Mouse (Mus musculus): Measurements from ENCODE around the gene Acvr2b. TPM values are rescaled to one million over a fixed set of nuclear protein-coding genes. Genes with fewer than 3 reads are reported as not detected.
"Not testable (repeated sequence)": the region's sequence is repeated elsewhere in the genome, so short reads cannot be mapped to it uniquely, and the experiment has no call there.

The Acvr2b gene
- 10 to 100 TPM in 2 of 4 experiments, 1 to 10 TPM in 2; 5.7 to 12.7 (median 10.7) TPM for total RNA-seq (2022)

GRCm38 (mm10) chr9:119401801-119402214, at the start of gene Acvr2b:
Gene Acvr2b, plus strand, starts transcription at chr9:119402118.
- peak; percentile 90 for DNase-seq

GRCm38 (mm10) chr9:119353926-119354325, 48.0 kb upstream of the Acvr2b start:
- DNase-seq = no peak

- no peak for DNase-seq
Observed at GRCm38 (mm10) chr9:119355943-119356342, 46.0 kb upstream of the Acvr2b start.

DNA sequence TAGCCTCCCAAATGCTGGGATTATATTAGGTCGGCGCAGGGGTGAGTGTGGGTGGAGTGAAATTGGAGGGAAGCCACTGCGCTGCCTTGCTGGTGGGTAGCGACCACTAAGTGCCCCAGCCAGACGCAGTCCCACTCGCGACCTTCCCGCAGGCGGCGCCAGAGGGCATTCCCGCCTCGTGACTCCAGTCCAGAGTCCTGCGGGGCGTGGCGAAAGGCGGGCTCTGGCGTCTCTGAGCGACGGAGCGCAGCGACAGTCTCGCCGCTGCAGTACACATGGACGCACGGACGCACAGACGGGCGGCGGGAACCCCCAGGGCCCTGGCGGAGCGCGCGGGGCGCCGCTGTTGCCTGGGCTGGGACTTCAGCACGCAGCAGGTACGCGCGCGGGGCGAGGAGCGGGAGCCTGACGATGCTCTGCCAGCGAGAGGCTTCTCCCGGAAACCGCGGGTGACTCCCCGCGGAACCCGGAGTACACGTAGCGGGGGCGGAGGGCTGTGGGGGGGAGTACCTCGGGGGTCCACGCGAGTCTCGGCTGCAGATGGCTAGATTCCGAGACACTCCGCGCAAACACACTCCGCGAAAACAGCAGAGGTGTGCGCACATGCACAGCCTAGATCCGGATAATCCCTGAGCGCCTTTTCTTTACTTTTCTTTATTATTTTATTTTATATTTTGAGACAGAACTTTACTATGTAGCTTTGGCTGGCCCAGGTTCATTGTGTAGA, 44.4 kb upstream of the Acvr2b start, which contains the start of gene Xylb:
TSS of gene Xylb (plus strand) at position 51 of the 727 bp plus-strand sequence.
- peak; percentile 84 for DNase-seq

DNA sequence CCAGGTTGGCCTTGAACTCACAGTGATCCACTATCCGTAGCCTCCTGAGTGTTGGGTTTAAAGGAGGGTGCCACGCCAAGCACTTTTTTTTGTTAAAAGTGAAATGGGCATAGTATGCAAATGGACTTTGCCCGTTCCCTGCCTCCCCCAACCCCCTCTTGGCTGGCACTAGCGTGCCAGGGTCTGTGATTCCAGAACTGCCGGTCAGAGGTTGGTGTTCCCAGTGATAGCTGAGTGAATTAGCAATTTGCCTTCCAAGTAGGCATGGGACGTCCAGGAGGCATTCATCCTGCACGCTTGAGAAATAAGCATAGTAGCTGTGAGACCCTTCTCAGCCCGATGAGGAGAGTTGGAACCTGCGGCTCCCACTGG, 43.9 kb upstream of the Acvr2b start:
- no peak for DNase-seq

DNA sequence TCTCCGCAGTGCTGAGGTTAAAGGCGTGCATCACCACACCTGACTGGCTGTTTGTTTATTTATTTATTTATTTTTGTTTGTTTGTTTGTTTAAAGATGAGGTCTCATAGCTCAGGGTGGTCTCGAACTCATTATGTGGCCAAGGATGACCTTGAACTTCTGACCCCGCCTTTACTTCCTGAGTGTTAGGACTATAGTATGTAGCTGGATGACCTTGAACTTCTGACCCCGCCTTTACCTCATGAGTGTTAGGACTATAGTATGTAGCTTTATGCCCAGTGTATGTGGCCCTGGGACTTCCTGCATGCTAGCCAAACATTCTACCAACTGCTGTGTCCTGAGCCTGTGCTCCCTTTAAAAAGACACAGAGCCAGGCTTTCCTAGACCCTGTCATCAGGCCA, 40.5 kb upstream of the Acvr2b start:
- no peak for DNase-seq

DNA sequence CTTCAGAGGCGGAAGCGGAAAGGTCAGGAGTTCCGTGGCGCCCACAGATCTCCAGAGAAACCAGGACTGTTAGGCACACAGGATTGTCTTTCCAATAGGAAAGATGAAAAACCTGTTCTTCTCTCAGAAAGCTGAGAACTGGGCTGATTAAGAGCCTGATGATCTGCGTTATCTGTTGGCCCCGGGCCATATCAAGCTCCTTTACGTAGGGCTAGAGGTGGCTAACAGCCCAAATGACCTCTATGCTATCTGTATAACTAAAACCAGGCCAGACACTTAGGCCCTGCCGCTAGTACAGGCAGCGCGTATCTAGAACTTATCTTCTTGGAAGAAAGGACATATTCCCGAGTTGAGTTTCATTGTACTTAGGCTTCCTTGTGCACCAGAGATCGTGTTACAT, 38.7 kb upstream of the Acvr2b start:
- DNase-seq = no peak

- DNase-seq = no peak
Observed at GRCm38 (mm10) chr9:119365284-119365683, 36.6 kb upstream of the Acvr2b start, which contains the start of gene Slc22a14. Gene Slc22a14, minus strand, starts transcription at chr9:119365553.

DNA sequence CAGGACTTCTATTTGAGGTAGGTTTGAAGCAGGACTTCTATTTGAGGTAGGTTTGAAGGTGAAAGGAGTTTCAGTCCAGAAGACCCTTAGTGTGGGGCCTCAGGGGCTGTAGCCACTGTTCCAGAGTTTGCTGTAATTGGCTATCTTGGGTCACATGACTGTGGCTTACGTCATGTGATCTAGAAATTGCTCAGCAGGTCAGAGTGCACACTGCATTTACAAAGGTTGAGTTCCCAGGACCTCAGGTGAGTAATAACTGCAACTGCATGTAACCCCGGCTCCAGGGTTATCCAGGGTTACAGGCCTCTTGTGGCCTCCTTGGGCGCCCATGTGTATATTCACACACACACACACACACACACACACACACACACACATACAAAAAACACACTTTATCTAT, 33.6 kb upstream of the Acvr2b start:
- no peak for DNase-seq

DNA sequence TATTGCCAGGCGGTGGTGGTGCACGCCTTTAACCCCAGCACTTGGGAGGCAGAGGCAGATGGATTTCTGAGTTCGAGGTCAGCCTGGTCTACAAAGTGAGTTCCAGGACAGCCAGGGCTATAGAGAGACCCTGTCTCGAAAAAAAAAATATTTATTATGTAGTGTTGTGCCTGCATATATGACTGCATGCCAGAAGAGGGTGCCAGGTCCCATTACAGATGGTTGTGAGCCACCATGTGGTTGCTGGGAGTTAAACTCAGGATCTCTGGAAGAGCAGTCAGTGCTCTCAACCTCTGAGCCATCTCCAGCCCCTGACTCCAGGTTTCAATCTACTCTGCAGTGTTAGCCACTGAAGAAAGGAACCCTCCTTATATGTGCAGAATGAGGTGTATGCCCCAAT, 31.1 kb upstream of the Acvr2b start:
- DNase-seq = not testable (repeated sequence)

DNA sequence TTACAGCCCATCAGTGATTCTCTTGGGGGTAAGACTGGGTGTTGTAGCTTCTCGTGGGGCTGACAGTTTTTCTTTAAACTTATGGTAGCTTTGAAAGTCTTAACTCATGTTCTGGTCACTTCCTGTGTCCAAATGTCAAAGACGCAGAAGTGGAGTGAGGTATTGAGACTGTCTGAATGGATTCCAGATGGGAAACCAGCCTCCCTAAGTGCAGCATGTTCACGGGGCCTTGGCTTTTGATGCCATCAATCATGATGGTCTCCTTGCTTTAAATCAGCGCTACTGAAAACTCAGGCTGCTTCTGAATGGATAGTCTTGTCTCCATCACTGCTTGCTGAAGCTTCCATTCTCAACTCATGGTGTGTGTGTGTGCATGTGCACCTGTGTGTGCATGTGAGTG, 30.7 kb upstream of the Acvr2b start:
- DNase-seq = no peak

GRCm38 (mm10) chr9:119375008-119375407, 26.9 kb upstream of the Acvr2b start:
- DNase-seq = no peak

- DNase-seq = no peak
Observed at GRCm38 (mm10) chr9:119375556-119375955, 26.4 kb upstream of the Acvr2b start.

- DNase-seq = no peak
Observed at GRCm38 (mm10) chr9:119378231-119378630, 23.7 kb upstream of the Acvr2b start.

DNA sequence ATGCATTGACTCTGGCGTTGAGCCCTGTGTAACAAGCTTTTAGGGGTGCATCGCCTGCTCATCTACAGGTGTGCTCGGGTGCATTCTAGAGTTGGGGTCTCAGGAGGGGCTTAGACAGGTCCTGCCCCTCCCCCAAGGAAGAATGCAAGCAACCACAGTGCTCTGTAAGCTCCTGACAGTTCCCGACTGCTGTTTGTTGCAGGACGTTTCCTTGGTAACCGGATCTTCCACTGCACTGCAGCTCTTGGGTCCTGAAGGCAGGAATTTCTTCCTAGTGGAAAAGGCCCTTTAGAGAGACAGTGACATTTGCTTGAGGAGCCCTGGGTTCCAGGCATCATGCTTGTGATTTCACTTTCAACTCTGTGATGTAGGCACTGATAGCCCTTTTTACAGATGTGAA, 19.3 kb upstream of the Acvr2b start:
- no peak for DNase-seq

DNA sequence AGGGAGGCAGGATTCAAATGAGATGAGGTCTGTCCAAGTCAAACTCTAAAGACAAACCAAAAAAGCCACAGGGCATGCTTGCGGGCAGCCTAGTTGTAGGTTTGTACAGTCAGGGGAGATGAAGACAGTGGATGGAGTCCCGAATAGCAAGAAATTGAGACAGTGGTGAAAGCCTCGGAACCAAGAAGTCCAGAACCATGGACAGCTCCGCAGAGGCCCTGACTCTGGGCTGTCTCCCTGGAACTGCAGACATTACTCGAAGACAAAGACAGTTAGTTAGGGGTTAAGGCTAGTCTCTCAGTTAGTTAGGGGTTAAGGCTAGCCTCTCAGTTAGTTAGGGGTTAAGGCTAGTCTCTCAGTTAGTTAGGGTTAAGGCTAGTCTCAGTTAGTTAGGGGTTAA, 13.0 kb upstream of the Acvr2b start:
- no peak for DNase-seq

DNA sequence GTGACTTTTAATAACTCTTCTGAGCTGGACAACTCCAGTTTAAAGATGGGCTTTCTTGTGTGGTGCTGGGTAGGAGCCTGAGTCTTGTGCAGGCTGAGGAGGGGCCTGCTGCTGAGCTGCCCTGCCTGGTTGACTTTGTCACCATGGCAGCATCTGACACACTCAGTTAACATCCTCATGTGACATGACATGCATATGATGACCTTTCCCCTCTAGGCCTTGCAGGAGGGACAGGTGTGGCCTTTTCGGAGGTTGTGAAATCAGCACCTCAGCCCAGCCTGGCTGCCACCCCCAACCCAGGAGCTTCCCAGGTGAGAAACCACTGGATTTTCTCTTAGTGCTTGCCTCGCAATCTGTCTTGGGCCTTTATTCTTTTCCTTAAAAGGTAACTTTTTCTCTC, 11.7 kb upstream of the Acvr2b start:
- DNase-seq = no peak

- DNase-seq = no peak
Observed at GRCm38 (mm10) chr9:119394808-119395207, 7.1 kb upstream of the Acvr2b start.

- no peak for DNase-seq
Observed at GRCm38 (mm10) chr9:119401351-119401750, 567 bp upstream of the Acvr2b start.

DNA sequence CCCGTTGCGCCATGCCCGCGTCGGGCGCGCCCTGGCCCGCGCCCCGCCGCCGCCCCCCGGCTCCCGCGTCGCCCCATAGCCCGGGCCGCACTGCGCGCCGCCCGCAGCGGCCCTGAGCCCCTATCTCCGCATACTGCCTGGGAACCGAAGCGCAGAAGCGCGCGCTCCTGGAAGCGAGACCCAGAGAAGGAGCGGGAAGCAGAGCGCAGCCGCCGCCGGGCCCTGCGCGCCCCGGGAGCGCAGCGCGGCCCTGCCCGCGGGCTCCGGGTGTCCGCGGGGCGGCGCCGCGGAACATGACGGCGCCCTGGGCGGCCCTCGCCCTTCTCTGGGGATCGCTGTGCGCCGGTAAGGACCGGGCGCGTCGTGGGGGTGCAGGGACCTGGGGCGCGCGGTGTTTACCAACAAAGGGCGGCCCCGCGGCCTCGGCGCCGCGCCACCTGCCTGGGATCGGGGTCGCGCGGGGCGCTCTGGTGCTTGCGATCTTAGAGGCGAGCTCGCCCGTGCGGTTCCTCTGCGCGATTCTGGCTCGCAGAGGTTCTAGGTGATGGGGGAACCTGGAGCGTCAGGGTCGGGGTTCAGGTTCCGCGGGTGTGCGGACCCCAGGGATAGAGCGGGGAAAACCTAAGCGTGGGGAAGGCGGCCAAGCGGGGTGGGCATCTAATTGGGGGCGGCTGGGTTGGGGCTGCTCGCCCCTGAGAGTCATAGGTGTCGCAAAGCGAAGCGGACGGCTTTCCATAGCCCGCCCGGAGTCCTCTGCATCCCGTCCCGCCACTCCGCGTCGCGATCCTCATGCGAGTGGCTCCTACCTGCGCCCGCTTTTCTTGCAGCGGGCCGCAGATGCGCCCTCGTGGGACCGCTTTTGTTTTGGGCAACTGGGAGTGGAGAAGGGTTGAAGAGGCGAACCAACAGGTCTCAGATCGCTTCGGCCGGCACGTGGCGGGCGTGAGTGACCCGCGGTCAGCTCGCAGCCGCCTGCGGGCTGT, 626 bp downstream of the Acvr2b start:
- peak; percentile 13 for DNase-seq

- peak; percentile 24 for DNase-seq
Observed at GRCm38 (mm10) chr9:119403236-119403641, 1.3 kb downstream of the Acvr2b start.

DNA sequence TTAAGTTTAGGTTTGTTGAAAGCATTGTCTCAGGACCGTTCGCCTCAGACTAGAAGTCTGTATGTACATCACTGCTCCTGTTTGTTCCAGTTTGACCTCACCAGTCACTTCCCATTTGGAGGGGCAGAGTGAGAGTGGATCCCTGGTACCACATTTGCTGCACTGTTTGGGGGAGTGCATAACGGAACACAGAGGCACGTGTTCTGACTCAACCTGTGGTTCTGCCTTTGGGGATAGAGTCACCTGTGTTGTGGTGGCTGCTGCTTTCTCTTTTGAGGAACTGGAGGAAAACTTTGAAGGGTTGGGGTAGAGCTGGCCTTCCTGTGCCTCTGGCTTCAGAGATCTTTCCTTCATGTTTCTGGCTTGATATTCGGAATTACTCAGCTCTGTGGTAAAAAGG, 2.2 kb downstream of the Acvr2b start:
- no peak for DNase-seq

DNA sequence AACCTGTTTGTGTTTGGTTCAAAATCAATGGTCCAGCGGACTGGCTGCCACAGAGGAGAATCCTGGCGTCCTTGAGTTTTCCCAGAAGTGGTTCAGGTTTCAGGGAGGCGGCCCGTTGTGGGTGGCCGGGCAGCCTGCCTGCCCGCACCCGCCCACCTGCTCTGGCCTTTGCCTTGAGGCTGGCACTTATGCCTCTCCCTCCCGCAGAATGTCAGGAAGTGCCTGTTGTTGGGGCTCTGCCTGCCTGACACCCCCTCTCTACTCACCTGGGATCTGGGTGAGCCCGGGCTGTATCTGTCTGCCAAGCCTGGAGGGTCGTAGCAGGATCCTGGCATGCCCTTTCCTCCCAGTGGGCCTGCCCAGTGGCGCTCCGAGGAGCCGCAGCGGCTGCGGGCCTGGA, 6.0 kb downstream of the Acvr2b start:
- DNase-seq = no peak
